Mouse (Mus musculus): ENCODE results near the gene Zfp747. TPM values are rescaled to one million over a fixed set of nuclear protein-coding genes. Genes with fewer than 3 reads are reported as not detected.

Zfp747 gene
- polyA plus RNA-seq, 1 experiment = 14.4 TPM

GRCm38 (mm10) chr7:127325550-127325949 is 50.3 kb downstream of the Zfp747 start:
- Histone ChIP-seq H3K4me3 (ENCODE audit: control insufficient read depth, insufficient read depth, low read length) (no peak overlapping the region), H3K4me1 (replicated peaks; ENCODE audit: control insufficient read depth, insufficient read depth, low read length) (no peaks in the 10 kb centered on the region), H3K27me3 (ENCODE audit: control insufficient read depth, insufficient read depth, low read length) (no peaks in the 10 kb centered on the region), H3K27ac (ENCODE audit: control insufficient read depth, insufficient read depth, low read length) (no peak overlapping the region), H3K36me3 (ENCODE audit: control insufficient read depth, insufficient read depth, low read length) (peaks cover 81% of the 10 kb centered on the region)
- WGBS = 97% methylated on average over 8 of the region's 8 CpGs
- TF ChIP-seq CTCF (IDR thresholded peaks at IDR 0.05; ENCODE audit: borderline replicate concordance, control insufficient read depth, extremely low read depth, insufficient read depth, low read length, poor library complexity) = no peak
- TF ChIP-seq POLR2A (IDR thresholded peaks at IDR 0.05; ENCODE audit: control insufficient read depth, extremely low read depth, insufficient read depth, low read length, poor library complexity) = no peak
- DNase-seq = no peak

- Histone ChIP-seq H3K27me3 (ENCODE audit: control insufficient read depth, insufficient read depth, low read length) (no peaks in the 10 kb centered on the region), H3K36me3 (ENCODE audit: control insufficient read depth, insufficient read depth, low read length) (peaks cover 81% of the 10 kb centered on the region), H3K4me1 (replicated peaks; ENCODE audit: control insufficient read depth, insufficient read depth, low read length) (no peaks in the 10 kb centered on the region), H3K27ac (ENCODE audit: control insufficient read depth, insufficient read depth, low read length) (no peak overlapping the region), H3K4me3 (ENCODE audit: control insufficient read depth, insufficient read depth, low read length) (no peak overlapping the region)
- WGBS = 96% methylated on average over 7 of the region's 7 CpGs
- no peak for TF ChIP-seq CTCF (IDR thresholded peaks at IDR 0.05; ENCODE audit: borderline replicate concordance, control insufficient read depth, extremely low read depth, insufficient read depth, low read length, poor library complexity)
- TF ChIP-seq POLR2A (IDR thresholded peaks at IDR 0.05; ENCODE audit: control insufficient read depth, extremely low read depth, insufficient read depth, low read length, poor library complexity) = no peak
- DNase-seq = no peak
These were observed 50.9 kb downstream of the Zfp747 start for GRCm38 (mm10) chr7:127324944-127325343.

Other genes starting within 250 kb of the Zfp747 start
- gene Spn, start 238.2 kb downstream of the Zfp747 start, polyA plus RNA-seq (2012; rRNA removed) = 135 and 157 TPM in 2 replicates
- gene Cd2bp2, start 180.0 kb downstream of the Zfp747 start, polyA plus RNA-seq (2012; rRNA removed) = 63.4 and 67.2 TPM in 2 replicates
- 70.3 and 81.3 TPM in 2 replicates for gene Tbc1d10b, start 167.6 kb downstream of the Zfp747 start, polyA plus RNA-seq (2012; rRNA removed)
- 10.7 and 12.3 TPM in 2 replicates for gene Mylpf, start 167.2 kb downstream of the Zfp747 start, polyA plus RNA-seq (2012; rRNA removed)
- gene Zfp553, start 143.0 kb downstream of the Zfp747 start, polyA plus RNA-seq (2012; rRNA removed) = 30.4 and 31.6 TPM in 2 replicates
- 1,045 and 1,102 TPM in 2 replicates for gene Sept1, start 142.9 kb downstream of the Zfp747 start, polyA plus RNA-seq (2012; rRNA removed)
- 91.3 and 102 TPM in 2 replicates for gene Zfp771, start 131.8 kb downstream of the Zfp747 start, polyA plus RNA-seq (2012; rRNA removed)
- 122 and 125 TPM in 2 replicates for gene Dctpp1, start 115.3 kb downstream of the Zfp747 start, polyA plus RNA-seq (2012; rRNA removed)
- 37.2 and 46.3 TPM in 2 replicates for gene Sephs2, start 102.0 kb downstream of the Zfp747 start, polyA plus RNA-seq (2012; rRNA removed)
- 353 and 356 TPM in 2 replicates for gene Itgal, start 79.8 kb downstream of the Zfp747 start, polyA plus RNA-seq (2012; rRNA removed)
- 8.6 and 11.1 TPM in 2 replicates for gene Zfp768, start 30.5 kb downstream of the Zfp747 start, polyA plus RNA-seq (2012; rRNA removed)
- gene 9130019O22Rik, start 11.1 kb upstream of the Zfp747 start, polyA plus RNA-seq (2012; rRNA removed) = 5.9 and 6.4 TPM in 2 replicates
- 8.4 and 10.2 TPM in 2 replicates for gene E430018J23Rik, start 17.6 kb upstream of the Zfp747 start, polyA plus RNA-seq (2012; rRNA removed)
- 9.0 and 10.7 TPM in 2 replicates for gene Zfp764, start 30.8 kb upstream of the Zfp747 start, polyA plus RNA-seq (2012; rRNA removed)
- 28.0 and 28.7 TPM in 2 replicates for gene Zfp688, start 46.0 kb upstream of the Zfp747 start, polyA plus RNA-seq (2012; rRNA removed)
- gene Zfp689, start 73.1 kb upstream of the Zfp747 start, polyA plus RNA-seq (2012; rRNA removed) = 8.1 and 9.4 TPM in 2 replicates
- 191 and 212 TPM in 2 replicates for gene Prr14, start 83.6 kb upstream of the Zfp747 start, polyA plus RNA-seq (2012; rRNA removed)
- 122 and 128 TPM in 2 replicates for gene Fbrs, start 103.1 kb upstream of the Zfp747 start, polyA plus RNA-seq (2012; rRNA removed)
- gene Srcap, start 135.9 kb upstream of the Zfp747 start, polyA plus RNA-seq (2012; rRNA removed) = 92.3 and 131 TPM in 2 replicates
- 10.4 and 14.1 TPM in 2 replicates for gene Gm42715, start 143.5 kb upstream of the Zfp747 start, polyA plus RNA-seq (2012; rRNA removed)
- 12.5 and 12.8 TPM in 2 replicates for gene Tmem265, start 185.3 kb upstream of the Zfp747 start, polyA plus RNA-seq (2012; rRNA removed)
- gene Phkg2, start 197.3 kb upstream of the Zfp747 start, polyA plus RNA-seq (2012; rRNA removed) = 193 and 202 TPM in 2 replicates
- gene Ccdc189, start 212.5 kb upstream of the Zfp747 start, polyA plus RNA-seq (2012; rRNA removed) = 1.5 and 2.9 TPM in 2 replicates
- gene Rnf40, start 212.7 kb upstream of the Zfp747 start, polyA plus RNA-seq (2012; rRNA removed) = 65.9 and 67.4 TPM in 2 replicates
- 27.7 and 33.1 TPM in 2 replicates for gene Zfp629, start 239.7 kb upstream of the Zfp747 start, polyA plus RNA-seq (2012; rRNA removed)